Mouse (Mus musculus): ENCODE measurements at regions not wholly inside any gene's neighbourhood (a gene's known extent, or its start where the extent isn't known, plus 50 kb on each side); places are given as distances from the start of the nearest gene placed in this dataset.

- DNase-seq, result no peak
Observed at GRCm38 (mm10) chr5:119525960-119526359, 144.5 kb upstream of the Tbx3 start.

GRCm38 (mm10) chr5:119530009-119530408 lies 140.5 kb upstream of the Tbx3 start:
- DNase-seq, result no peak

DNA sequence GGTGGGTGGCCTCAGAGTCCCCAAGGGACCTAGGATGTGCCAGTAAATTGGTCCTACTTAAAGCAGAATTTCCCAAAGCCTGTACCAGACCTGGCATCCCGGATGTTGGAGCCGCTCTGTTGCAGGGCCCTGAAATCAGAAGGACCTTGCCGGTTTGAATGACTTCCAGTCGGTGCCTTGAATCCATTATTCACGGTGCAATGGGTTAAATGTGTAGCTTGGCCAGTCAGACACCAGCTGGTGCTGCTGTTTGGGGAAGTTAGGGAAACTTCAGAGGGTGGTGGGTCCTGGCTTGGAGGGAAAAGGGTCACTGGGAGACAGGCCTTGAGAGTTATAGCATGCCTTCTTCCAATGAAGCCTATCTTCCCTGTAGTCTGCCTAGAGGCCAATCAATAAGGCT lies 135.5 kb upstream of the Tbx3 start:
- DNase-seq, result no peak

DNA sequence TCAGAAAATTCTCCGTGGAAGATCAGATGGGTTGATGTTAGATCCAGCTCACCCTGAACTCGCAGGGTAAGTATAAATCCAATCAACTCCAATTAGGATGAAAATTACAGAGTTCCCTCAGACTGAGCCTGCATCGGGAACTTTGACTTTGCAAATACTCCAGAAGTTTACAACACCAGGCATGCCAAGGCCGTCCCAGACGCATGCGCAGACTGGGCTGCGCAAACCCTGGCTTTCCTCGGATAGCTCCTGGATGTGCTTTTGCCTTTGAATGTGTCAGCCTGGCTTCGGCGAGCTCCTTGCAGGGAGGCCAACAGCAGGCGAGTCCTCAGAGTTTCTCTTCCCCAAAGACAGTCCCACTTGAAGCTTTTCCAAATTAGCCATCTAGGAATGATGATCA lies 127.6 kb upstream of the Tbx3 start:
- no peak for DNase-seq

DNA sequence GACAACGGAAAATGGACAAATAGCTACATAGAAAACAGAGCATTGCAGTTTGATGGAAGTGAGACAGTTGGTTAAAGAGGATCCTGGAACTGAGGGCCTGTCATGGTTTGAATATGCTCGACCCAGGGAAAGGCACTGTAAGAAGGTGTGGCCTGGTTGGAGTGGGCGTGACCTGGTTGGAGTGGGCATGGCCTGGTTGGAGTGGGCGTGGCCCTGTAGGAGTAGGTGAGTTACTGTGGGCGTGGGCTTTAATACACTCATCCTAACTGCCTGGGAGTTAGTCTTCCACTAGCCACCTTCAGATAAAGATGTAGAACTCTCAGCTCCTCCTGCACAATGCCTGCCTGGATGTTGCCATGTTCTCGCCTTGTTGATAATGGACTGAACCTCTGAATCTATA lies 126.8 kb upstream of the Tbx3 start:
- no peak for DNase-seq

GRCm38 (mm10) chr5:119544681-119545080 lies 125.8 kb upstream of the Tbx3 start:
- DNase-seq, result no peak

GRCm38 (mm10) chr5:119547070-119547469 lies 123.4 kb upstream of the Tbx3 start:
- no peak for DNase-seq

GRCm38 (mm10) chr5:119550916-119551315 lies 119.6 kb upstream of the Tbx3 start:
- DNase-seq, result no peak

DNA sequence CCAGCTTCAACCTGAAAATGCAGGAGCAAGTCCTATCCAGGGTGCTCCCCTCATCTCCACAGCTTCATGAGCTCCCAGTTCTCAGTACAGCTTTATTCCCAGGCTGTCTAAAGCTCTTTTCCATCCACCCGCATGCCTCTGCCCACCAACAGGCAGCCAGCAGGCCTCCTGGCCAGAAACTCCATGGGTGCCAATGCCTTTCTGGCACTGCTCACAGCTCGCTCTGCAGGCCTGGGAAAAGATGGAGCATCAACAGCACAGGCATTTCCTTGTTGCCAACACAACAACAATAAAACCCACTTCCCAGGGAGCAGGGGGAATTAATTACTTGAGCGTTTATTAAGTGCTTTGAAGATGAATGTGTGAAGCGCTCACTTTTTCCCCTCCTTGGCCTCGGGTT lies 117.0 kb upstream of the Tbx3 start:
- DNase-seq, result no peak

- no peak for DNase-seq
Observed at GRCm38 (mm10) chr5:119557071-119557470, 113.4 kb upstream of the Tbx3 start.

GRCm38 (mm10) chr5:119559696-119560095 lies 110.8 kb upstream of the Tbx3 start:
- DNase-seq, result no peak

DNA sequence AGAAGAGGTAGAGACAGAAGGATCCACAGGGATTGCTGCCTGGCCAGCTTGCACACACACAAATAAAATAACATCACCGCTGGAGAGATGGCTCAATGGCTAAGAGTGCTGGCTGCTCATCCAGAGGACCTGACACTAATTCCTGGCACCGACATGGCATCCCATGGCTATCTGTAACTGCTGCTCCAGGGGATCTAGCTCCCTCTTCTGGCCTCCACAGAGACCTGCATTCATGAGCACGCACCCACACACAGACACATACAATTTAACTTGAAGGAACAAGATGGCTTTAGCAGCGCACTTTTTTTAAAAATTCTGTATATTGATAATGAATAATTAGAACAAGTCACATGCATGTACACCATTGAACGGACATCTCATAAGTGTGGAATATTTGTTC lies 110.1 kb upstream of the Tbx3 start:
- DNase-seq, result no peak

GRCm38 (mm10) chr5:119561531-119561930 lies 108.9 kb upstream of the Tbx3 start:
- DNase-seq, result no peak

DNA sequence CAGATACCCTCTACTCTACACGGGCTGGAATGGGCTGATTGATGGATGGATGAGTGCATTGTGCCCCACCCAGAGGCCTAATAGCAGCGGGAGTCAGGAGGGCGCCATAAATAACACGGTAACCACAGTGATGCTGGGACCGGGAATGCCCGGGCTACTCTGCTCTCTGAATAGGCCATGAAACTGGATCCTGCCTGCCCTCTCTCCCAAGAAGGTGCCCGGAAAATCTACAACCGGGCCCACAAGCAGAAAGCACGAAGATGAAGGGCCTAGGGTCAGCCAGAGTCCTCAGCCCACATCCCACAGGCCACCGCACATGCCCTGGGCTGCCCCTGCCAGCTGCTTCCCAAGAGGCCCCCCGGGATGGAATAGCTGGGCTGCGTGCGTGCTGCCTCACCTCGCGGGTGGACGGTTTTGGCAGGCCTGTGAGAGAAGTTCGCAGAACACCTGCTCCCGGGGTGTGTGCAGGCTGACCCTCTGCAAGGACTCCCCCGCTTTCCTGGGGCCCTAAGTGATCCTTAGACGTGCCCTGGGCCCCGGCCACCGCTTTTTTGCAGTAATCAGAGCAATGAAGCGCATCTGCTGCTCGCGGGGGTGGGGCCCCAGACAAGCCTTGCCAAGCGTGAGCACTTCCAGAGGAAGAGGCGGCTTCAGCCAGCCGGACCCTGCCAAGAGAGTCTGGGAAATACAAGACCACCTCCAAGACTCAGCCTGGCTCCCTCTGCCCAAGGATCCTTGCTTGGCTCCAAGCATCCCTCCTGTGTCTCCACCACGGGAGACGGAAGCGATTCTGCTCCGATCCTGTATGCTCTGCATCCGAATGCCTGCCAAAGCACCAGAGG lies 106.7 kb upstream of the Tbx3 start:
- DNase-seq, result no peak

- DNase-seq, result no peak
Observed at GRCm38 (mm10) chr5:119567639-119568038, 102.8 kb upstream of the Tbx3 start.

- DNase-seq, result no peak
Observed at GRCm38 (mm10) chr5:119570054-119570453, 100.4 kb upstream of the Tbx3 start.

GRCm38 (mm10) chr5:119571644-119572043 lies 98.8 kb upstream of the Tbx3 start:
- DNase-seq, result no peak

DNA sequence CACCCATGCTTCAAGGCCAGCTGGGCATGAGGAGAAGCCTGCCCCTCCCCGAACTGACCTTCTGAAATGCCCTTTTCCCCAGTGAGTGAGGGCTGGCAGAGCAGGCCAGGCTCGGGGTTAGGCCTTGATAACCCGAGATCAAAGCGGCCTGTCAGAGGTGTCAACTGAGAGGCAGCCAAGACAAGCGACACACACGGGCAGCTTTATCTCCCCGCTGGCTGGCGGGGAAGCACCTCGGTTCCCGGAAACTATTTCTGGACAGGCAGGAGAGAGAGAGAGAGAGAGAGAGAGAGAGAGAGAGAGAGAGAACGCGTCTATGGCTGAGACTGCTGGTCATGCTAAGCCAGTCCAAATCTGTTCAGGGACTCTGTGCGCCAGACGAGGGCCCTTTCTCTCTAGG lies 95.3 kb upstream of the Tbx3 start:
- DNase-seq, result no peak

GRCm38 (mm10) chr5:119579288-119579687 lies 91.2 kb upstream of the Tbx3 start:
- no peak for DNase-seq

DNA sequence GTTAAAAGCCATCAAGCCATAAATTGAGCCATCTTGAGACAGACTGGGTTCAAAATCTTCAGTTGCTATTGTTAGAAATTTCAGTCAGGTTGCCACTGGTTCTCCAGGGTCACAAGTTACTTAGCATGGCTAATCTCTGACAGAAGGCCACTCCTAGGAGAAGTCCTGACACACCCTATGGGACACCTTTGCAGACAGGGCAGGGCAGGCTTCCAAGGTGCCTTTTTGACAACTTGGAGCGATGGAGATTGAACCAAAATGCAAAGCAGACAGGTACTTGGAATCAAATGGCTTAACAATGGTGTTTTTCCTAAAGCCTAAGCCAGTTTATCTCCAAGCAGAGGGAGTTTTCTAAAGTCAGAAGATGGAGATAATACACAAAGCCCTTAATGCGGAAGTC lies 90.7 kb upstream of the Tbx3 start:
- no peak for DNase-seq

- DNase-seq, result no peak
Observed at GRCm38 (mm10) chr5:119580395-119580794, 90.1 kb upstream of the Tbx3 start.

GRCm38 (mm10) chr5:119580798-119581197 lies 89.7 kb upstream of the Tbx3 start:
- DNase-seq, result no peak

DNA sequence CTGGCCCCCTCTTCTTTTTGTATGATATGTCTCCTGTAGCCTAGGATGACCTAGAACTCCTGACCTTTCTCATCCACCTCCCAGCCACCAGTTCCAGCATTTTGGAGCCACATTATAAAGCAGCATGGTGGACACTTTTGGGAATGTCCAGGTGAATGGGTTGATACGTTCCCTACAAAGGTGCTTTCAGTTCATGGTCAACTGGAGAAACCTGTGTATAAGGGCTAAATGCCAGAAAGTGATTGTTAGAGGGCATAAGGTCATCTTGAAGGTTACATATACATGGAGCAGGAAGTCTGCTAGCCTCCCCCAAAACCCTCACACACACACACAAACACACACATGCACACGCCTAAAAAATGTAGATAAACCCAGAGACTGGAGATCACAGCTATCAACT lies 86.1 kb upstream of the Tbx3 start:
- no peak for DNase-seq

- no peak for DNase-seq
Observed at GRCm38 (mm10) chr5:119584914-119585313, 85.6 kb upstream of the Tbx3 start.

GRCm38 (mm10) chr5:119586391-119587058 lies 83.9 kb upstream of the Tbx3 start:
- no peak for DNase-seq

Measured in spleen, adult 18-20 months (tissue).